Mouse (Mus musculus) macrophage (primary cell): ENCODE measurements around the gene Plekhs1. TPM values are rescaled to one million over a fixed set of nuclear protein-coding genes. Genes with fewer than 3 reads are reported as not detected.

Source experiments
- H3K27ac ChIP-seq: fragments of 350-480 bp; formaldehyde crosslinking; 2 replicates; pipeline ENCODE4 v1.9.0; 2021
- H3K36me3 ChIP-seq: fragments of 350-480 bp; formaldehyde crosslinking; 2 replicates; pipeline ENCODE4 v1.9.0; 2021; ENCODE audit errors: inconsistent target
- H3K4me3 ChIP-seq: fragments of 350-480 bp; formaldehyde crosslinking; 2 replicates; pipeline ENCODE4 v1.9.0; 2021; ENCODE audit errors: inconsistent target
- H3K79me2 ChIP-seq: fragments of 350-480 bp; formaldehyde crosslinking; 2 replicates; pipeline ENCODE4 v1.9.0; 2021; ENCODE audit errors: inconsistent target
- WGBS: methylation state at CpG from one replicate; pipeline ENCODE4 v1.1.7; 2026; ENCODE audit warnings: inconsistent platforms; ENCODE audit not compliant: missing documents; 5-methylcytosine and 5-hydroxymethylcytosine counted together
- polyA plus RNA-seq: library from polyadenylated mRNA; stranded (reverse); fragments of 250-400 nt; gene quantifications from 3 replicates; pipeline ENCODE4 v1.2.4, GENCODE M21; 2018; ENCODE audit warnings: inconsistent platforms

Gene Plekhs1
- polyA plus RNA-seq, 1 experiment from 2014 or later: not detected

DNA sequence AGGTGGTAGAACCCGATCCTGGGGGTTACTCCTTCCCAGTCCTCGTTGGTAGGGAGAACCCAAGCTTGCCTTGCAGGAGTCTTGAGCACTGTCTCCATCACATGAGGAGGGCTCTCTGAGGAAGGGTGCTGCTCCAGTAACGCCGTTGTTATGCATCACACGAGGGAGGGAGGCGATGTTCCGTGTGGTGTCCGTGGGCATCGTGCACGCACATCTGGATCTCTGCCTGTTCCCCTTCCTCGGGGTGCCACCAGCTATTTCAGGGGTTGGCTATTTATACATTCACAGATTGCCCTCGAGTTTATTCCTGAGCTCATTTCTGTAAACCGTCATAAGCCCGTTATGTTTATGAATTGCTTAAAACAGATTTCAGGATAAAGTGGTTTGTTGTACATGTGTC lies 18.0 kb upstream of the Plekhs1 start:
- Histone ChIP-seq H3K79me2 (no peaks in the 10 kb centered on the region), H3K36me3 (peaks cover 17% of the 10 kb centered on the region), H3K4me3 (no peak overlapping the region), H3K27ac (no peak overlapping the region)
- 92% methylated on average over 14 of the region's 14 CpGs for WGBS

DNA sequence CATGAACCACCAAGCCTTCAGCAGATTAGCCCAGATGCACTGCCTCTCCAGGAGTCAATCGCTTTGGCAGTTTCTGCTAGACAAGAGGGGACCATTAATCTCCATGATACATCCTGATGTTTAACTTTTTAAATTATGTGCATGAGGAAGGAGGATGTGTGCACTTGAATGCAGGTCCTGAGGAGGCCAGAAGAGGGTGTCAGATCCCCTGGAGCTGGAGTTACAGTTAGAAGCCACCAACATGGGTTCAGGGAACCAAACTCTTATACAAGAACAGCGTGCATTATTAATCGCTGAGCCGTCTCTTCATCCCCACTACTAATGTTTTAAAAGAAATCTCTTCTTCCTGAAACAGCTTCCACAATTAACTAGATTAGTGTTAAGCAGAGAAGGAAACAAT lies 12.7 kb upstream of the Plekhs1 start:
- no peaks in the 10 kb centered on the region for H3K36me3 ChIP-seq
- WGBS: 95% methylated on average over 4 of the region's 4 CpGs

DNA sequence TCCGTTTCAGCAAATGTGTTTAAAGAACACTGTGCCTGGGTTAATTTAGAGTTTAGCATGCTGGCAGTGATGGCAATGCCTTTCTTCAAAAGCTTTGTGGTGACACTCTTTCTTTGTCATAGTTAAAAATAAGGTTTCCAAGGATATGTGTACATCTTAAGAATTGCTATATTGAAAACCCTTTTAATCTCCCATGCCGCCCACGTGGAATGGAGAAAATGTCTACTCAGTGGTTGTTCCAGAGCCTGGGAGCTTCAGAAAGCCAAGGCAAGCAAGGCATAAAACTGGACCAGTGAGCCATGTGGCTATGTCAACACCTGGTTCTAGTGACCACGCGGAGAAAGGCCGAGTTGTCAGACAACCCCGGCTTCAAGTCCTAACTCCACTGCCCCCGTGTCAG lies 11.9 kb upstream of the Plekhs1 start:
- no peak overlapping the region for H3K27ac ChIP-seq
- H3K4me3 ChIP-seq: no peak overlapping the region
- no peaks in the 10 kb centered on the region for H3K79me2 ChIP-seq
- WGBS: 97% methylated on average over 8 of the region's 8 CpGs
- no peaks in the 10 kb centered on the region for H3K36me3 ChIP-seq

More for the DNA sequence above, 12.7 kb upstream of the Plekhs1 start:
- no peak overlapping the region for H3K4me3 ChIP-seq
- H3K79me2 ChIP-seq: no peaks in the 10 kb centered on the region
- no peak overlapping the region for H3K27ac ChIP-seq

DNA sequence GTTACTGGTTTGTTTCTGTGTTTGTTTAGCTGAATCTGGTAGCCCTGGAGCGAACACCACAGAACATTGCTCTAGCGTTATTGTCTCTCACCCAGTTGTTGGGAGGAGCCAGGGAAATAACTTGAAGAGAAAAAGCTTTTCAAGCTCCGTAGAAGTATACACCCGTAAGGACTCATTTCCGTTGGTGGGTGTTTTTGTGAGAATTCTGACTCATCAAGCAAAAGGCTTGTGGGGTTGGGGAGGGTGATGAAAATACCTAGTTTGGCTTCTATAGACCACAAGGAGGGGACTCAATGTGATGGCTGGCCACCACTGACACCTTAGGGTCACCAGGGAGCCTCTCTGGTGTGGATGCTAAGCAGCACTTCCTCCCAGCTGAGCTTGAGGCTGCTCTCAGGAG lies 10.5 kb upstream of the Plekhs1 start:
- H3K27ac ChIP-seq: no peak overlapping the region
- 56% methylated on average over 5 of the region's 5 CpGs for WGBS
- H3K4me3 ChIP-seq: no peak overlapping the region
- no peaks in the 10 kb centered on the region for H3K79me2 ChIP-seq
- H3K36me3 ChIP-seq: no peaks in the 10 kb centered on the region

DNA sequence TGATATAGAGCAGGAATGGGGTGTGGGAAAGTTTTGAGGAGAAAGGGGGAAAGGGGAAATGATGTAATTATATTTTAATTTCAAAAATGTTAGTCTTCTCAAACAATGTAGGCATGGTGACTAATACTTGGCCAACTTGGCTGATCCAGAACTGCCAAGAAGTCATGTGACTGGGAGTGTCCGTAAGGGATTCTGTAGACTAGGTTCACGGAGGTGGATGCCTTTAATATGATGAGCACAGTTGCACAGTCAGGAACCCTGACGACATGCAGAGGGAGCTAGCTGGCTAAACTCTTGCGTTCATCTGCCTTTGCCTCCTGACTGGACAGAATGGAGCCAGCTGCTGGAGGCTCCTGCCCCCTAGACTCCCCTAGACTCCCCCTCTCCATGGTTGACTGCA lies 9.6 kb upstream of the Plekhs1 start:
- no peaks in the 10 kb centered on the region for H3K36me3 ChIP-seq
- H3K27ac ChIP-seq: no peak overlapping the region
- no peak overlapping the region for H3K4me3 ChIP-seq
- no peaks in the 10 kb centered on the region for H3K79me2 ChIP-seq
- 94% methylated on average over 4 of the region's 4 CpGs for WGBS

DNA sequence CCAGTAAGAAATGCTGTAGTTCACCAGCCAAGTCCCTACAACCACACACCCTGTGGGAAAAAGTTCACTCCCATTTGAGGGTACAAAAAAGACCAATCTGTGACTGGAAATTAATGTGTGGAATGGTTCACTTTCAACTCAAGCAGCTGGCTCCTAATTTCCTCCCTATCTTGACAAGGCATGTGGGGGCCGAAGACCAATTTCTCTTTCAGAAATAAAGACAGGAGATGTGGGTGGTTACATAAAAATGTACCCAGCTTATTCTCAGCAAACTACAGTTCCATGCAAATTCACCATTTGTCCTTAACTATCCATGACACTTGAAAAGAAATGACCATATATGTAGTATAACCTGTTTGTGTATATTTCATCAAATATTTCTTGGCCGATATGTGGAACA lies 9.0 kb upstream of the Plekhs1 start:
- H3K4me3 ChIP-seq: no peak overlapping the region
- no peak overlapping the region for H3K27ac ChIP-seq
- no peaks in the 10 kb centered on the region for H3K36me3 ChIP-seq
- 92% methylated on average over 2 of the region's 2 CpGs for WGBS
- H3K79me2 ChIP-seq: no peaks in the 10 kb centered on the region

DNA sequence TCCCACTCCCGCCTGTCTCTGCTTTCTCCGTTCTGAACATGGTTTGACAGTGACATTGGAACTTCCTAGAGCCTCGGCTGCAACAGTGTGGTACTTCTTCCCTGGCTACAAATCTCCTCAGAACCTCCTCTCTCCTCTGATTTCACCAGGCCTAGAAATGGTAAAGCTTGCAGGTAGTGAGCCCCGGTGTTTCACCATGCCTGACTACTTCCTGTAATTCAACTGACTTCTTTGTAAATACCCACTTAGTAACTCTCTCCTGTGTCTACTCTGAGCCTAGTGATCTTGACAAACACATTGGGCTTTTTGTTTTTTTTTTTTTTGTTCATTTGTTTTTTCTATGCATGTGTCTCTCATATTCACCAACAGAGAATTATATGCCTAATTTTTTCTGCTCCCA lies 6.6 kb upstream of the Plekhs1 start:
- no peak overlapping the region for H3K4me3 ChIP-seq
- H3K79me2 ChIP-seq: no peaks in the 10 kb centered on the region
- H3K27ac ChIP-seq: no peak overlapping the region
- WGBS: 59% methylated on average over 4 of the region's 4 CpGs
- H3K36me3 ChIP-seq: no peaks in the 10 kb centered on the region

DNA sequence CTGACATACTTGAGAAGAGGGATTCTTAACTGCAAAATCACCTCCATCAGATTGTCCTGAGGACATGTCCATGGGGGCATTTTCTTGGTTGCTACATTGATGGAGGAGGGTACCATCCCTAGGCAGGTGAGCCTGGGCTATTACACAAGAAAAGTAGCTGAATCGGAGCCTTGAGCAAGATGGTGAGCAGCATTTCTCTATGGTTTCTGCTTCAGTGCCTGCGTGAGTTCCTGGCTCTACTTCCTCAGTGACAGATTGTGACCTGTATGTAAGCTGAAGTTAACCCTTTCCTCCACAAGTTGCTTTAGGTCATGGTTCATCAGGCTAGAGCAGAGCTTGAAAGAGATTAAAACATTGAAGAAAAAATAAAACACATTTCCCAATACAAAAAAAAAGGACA lies 6.1 kb upstream of the Plekhs1 start:
- 6% methylated on average over 2 of the region's 2 CpGs for WGBS
- Histone ChIP-seq H3K79me2 (no peaks in the 10 kb centered on the region), H3K4me3 (no peak overlapping the region), H3K36me3 (no peaks in the 10 kb centered on the region), H3K27ac (no peak overlapping the region)

DNA sequence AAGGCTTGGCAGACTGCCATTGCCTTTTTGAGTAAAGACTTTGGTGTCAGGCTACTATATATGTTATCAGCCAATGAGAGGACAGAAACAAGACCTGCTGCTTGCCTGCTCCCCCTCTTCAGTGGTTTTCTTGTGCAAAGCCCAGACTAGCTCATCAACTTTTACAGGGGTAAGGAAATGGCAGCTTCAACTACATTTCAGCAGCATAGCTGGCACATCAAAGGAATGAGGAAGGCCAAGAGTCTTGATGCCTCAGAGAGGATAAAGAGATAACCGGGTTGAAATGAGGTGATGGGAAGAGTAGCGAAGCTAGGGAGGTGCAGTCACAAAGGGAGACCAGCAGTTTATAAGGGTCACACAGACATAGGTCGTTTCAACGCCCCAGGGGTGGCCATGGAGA lies 3.9 kb upstream of the Plekhs1 start:
- H3K79me2 ChIP-seq: no peaks in the 10 kb centered on the region
- 89% methylated on average over 4 of the region's 4 CpGs for WGBS
- no peak overlapping the region for H3K4me3 ChIP-seq
- H3K36me3 ChIP-seq: no peaks in the 10 kb centered on the region
- no peak overlapping the region for H3K27ac ChIP-seq

DNA sequence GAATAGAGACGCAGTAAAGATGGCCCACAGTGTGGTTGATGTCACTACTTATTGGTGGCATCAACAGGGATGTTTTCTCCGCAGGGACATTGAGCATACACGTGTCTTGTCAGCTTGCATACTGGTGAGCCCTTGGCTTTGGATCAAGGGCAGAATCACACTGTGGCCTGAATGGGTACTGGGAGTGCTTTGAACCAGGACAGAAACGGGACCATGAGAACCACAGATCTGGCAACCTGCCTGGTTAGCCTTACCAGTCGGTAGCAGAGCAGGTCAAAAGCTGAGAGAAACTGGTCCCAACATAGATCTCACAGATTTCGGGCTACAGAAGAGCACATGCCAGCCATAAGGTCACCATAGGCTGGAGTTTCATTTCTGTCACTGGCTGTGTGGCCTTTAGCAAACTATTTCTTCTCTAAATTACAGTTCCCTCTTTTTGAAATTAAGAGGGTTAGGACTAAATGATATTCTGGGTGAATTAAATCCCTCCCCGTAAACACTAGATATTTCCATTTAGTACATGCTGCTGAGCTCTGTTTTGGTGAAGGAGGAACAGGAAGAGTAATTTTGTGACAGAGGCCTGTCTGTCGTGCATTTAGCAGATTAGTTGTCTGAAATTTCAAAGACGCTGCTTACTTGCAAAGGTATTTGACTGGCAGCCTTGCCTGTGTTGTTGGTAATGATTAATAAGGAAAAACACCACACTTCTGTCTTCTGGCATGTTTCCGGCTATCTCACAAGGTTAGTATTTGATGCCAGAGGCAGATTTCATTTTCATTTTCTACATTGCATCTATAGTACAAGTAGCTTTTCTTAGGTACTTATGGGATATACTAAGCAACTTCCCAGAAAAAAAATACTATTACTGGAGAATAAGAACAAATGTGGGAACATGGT lies 2.0 kb upstream of the Plekhs1 start:
- no peak overlapping the region for H3K4me3 ChIP-seq
- WGBS: 81% methylated on average over 10 of the region's 10 CpGs
- H3K27ac ChIP-seq: no peak overlapping the region
- no peaks in the 10 kb centered on the region for H3K36me3 ChIP-seq
- H3K79me2 ChIP-seq: no peaks in the 10 kb centered on the region

DNA sequence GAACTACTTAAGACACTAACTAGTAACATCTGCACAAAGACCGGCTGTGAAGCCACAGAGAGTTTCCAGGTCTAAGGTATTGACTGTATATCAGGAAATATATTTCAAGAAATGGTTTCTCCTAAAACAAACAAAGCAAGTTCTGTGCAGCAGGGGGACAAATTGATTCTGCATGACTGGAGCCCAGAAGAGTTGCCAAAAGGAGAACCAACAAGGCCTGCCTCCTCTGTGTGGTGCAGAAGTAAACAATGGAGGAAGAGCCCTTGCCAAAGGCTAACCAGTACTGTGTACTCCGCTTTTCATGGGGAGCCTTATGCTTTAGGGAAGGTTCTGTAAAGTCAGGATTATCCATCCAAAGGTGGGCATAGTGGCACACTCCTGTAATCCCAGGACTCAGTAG lies 1.2 kb upstream of the Plekhs1 start:
- no peak overlapping the region for H3K4me3 ChIP-seq
- H3K27ac ChIP-seq: no peak overlapping the region
- H3K36me3 ChIP-seq: no peaks in the 10 kb centered on the region
- WGBS: 96% methylated on average over 2 of the region's 2 CpGs
- H3K79me2 ChIP-seq: no peaks in the 10 kb centered on the region

DNA sequence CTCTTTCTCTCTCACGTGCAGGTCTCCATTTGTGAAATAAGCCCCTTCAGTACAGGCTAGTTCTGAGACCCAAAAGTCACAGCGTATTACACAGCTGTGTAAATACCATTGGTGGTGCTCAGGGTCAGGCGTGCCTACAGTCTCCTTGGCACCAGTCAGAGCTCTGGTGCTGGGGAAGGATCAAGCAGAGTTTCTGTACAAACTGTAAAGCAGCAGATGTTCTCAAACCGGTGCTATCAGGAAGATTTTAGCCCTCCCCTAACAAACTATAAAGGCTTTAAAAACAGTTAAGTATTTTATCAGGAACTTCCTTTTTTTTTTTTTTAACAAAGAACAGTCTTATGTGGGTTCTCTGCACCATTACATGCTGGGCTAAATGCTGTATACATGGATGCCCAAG lies 1.3 kb downstream of the Plekhs1 start:
- Histone ChIP-seq H3K27ac (no peak overlapping the region), H3K4me3 (no peak overlapping the region), H3K36me3 (no peaks in the 10 kb centered on the region), H3K79me2 (no peaks in the 10 kb centered on the region)
- WGBS: 51% methylated on average over 4 of the region's 4 CpGs

DNA sequence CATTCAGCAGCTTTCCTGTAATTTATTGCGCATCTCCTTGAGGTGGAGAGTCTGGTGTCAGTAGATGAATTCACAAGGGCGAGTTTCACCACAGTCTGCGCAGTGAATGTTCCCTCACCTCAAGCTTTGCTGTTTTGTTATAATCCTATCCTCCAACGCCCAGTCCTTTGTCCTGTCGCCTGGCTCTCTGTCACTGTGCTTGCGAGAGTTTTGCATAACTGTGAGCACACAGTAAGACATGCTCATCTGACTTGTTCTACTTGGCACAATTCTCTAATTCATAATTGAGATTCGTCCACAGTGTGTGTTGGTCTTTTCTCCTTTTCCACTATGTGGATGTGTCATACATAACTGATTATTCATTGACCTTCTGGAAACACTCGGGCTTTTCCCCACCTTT lies 5.0 kb downstream of the Plekhs1 start:
- 94% methylated on average over 8 of the region's 8 CpGs for WGBS
- Histone ChIP-seq H3K36me3 (no peaks in the 10 kb centered on the region), H3K4me3 (no peak overlapping the region), H3K79me2 (no peaks in the 10 kb centered on the region), H3K27ac (no peak overlapping the region)

DNA sequence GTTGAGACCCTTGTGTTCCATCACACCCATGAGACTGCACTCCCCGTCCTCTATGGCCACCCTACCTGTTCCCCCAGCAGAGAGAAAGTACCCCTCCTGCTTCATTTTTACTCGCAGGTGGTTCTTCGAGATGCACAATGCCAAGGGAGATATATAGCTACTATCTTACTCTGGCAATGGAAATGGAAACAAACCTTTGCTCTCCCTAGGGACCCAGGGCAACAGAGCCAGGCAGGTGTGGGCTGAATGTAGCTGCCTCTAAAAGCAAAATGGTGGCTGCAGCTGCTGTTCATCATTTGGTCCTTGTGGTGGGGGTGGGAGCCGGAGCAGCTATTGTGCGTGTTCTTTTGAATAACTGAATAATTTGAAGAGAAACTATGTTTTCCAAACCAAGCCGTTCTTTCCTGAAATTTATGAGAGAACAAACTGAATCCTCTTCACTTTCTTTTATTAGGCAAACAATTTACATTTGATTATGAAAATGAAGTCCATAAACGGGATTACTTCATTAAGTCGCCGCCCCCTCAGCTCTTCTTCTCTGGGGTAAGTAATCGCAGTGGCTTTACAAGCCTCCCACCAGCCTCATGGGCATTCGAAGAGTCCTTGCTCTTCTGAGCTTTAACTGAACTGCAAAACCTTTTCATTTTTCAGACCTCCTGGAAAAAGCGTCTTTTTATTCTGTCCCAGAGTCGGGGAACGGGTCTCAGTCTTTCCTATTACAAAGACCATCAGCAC lies 9.0 kb downstream of the Plekhs1 start:
- WGBS: 94% methylated on average over 14 of the region's 14 CpGs
- no peak overlapping the region for H3K27ac ChIP-seq
- no peaks in the 10 kb centered on the region for H3K36me3 ChIP-seq
- H3K4me3 ChIP-seq: no peak overlapping the region
- H3K79me2 ChIP-seq: no peaks in the 10 kb centered on the region

DNA sequence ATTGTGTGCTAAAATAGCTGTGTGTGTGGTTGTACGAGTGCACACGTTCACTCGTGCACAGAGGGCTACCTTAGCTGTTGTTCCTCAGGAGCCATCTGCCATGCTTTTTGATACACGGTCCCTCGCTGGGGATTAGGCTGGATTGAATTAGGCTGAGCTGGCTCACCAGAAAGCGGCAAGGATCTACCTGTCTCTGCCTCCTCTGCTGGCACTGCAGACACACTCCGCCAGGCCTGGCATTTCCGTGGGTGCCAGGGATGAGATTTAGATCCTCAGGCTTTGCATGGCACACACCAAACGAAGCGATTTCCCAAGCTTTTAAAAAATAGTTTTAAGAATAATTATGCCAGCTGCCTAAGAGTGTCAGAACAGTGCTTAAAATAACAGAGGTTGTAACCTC lies 10.5 kb downstream of the Plekhs1 start:
- 91% methylated on average over 10 of the region's 10 CpGs for WGBS
- Histone ChIP-seq H3K79me2 (no peaks in the 10 kb centered on the region), H3K4me3 (no peak overlapping the region), H3K27ac (no peak overlapping the region), H3K36me3 (no peaks in the 10 kb centered on the region)
